8 mouse cellular contexts compared by ENCODE assay signal in genomic region chr1:120264861-120265686, GRCm38 (mm10). TPM values are rescaled to one million over a fixed set of nuclear protein-coding genes. Genes with fewer than 3 reads are reported as not detected.
DNase-seq lines count a peak whose midpoint lies in the region; ATAC-seq and TF ChIP-seq lines count a peak whose summit lies in the region.

No protein-coding gene starts in this region.

- 2% methylated on average over 40 of the region's 40 CpGs for WGBS in forebrain, embryonic 14.5 days
- under 1% methylated on average over 40 of the region's 40 CpGs for WGBS in liver, postnatal 0 days (ENCODE audit: insufficient replicate concordance)
- WGBS in neural tube, embryonic 13.5 days, result 2% methylated on average over 40 of the region's 40 CpGs

- peaks cover 5% of the 10 kb centered on the region for H3K4me1 ChIP-seq in ES-Bruce4 (ENCODE audit: control insufficient read depth, insufficient read depth, low read length)
- no peaks in the 10 kb centered on the region for H3K4me1 ChIP-seq in forebrain, embryonic 14.5 days (ENCODE audit: control insufficient read depth, insufficient read depth, low read length)
- H3K4me1 ChIP-seq in liver, postnatal 0 days (ENCODE audit: insufficient read depth), result peaks cover 90% of the 10 kb centered on the region
- peaks cover 16% of the 10 kb centered on the region; the same call in 1 of the 2 replicates for H3K4me1 ChIP-seq in neural tube, embryonic 13.5 days (replicated peaks)
- peaks cover 5% of the 10 kb centered on the region for H3K4me1 ChIP-seq in testis, adult 2 months (ENCODE audit: control insufficient read depth, insufficient read depth, low read length)

- H3K9me3 ChIP-seq in ES-Bruce4 (replicated peaks; ENCODE audit: control insufficient read depth, insufficient read depth, low read length, poor library complexity, severe bottlenecking), result no peaks in the 10 kb centered on the region
- no peaks in the 10 kb centered on the region for H3K9me3 ChIP-seq in forebrain, embryonic 14.5 days (replicated peaks; ENCODE audit: control insufficient read depth, low read length)
- H3K9me3 ChIP-seq in liver, postnatal 0 days (ENCODE audit: low read length), result no peaks in the 10 kb centered on the region
- H3K9me3 ChIP-seq in neural tube, embryonic 13.5 days, result no peaks in the 10 kb centered on the region

- no peaks in the 10 kb centered on the region for H3K36me3 ChIP-seq in ES-Bruce4 (ENCODE audit: control insufficient read depth, insufficient read depth, low read length, poor library complexity, severe bottlenecking)
- H3K36me3 ChIP-seq in forebrain, embryonic 14.5 days (ENCODE audit: control insufficient read depth, insufficient read depth, low read length), result no peaks in the 10 kb centered on the region
- peaks cover 3% of the 10 kb centered on the region; the same call in 1 of the 2 replicates for H3K36me3 ChIP-seq in liver, postnatal 0 days (replicated peaks; ENCODE audit: insufficient read depth, low read length)
- H3K36me3 ChIP-seq in neural tube, embryonic 13.5 days, result no peaks in the 10 kb centered on the region
- no peaks in the 10 kb centered on the region for H3K36me3 ChIP-seq in testis, adult 2 months (ENCODE audit: control insufficient read depth, insufficient read depth, low read length)

- DNase-seq in cerebellum, adult 11 months, result peak; percentile 22
- DNase-seq in forebrain, embryonic 14.5 days (ENCODE audit: low spot score), result peak; percentile 81
- DNase-seq in heart, postnatal 14 days, result peak; percentile 91 to 92
- DNase-seq in layer of hippocampus, adult 11-12 months (ENCODE audit: low spot score), result peak; percentile 73
- peak; percentile 94 for DNase-seq in liver, postnatal 0 days

- no peak overlapping the region for H3K27ac ChIP-seq in ES-Bruce4 (ENCODE audit: insufficient read depth, low read length)
- H3K27ac ChIP-seq in forebrain, embryonic 14.5 days (ENCODE audit: low read depth, low read length), result no peak overlapping the region
- H3K27ac ChIP-seq in liver, postnatal 0 days (ENCODE audit: low read depth), result peak overlapping the region; percentile 95
- no peak overlapping the region for H3K27ac ChIP-seq in neural tube, embryonic 13.5 days (replicated peaks)
- 0 out of 2 replicates have a peak overlapping the region, but pooled peaks have one; percentile 15 for H3K27ac ChIP-seq in testis, adult 2 months (ENCODE audit: control insufficient read depth, insufficient read depth, low read depth, low read length)

- peak overlapping the region; percentile 72 for H3K4me3 ChIP-seq in ES-Bruce4 (ENCODE audit: low read depth, low read length)
- H3K4me3 ChIP-seq in forebrain, embryonic 14.5 days (ENCODE audit: low read depth, low read length), result peak overlapping the region; percentile 43
- peak overlapping the region; percentile 65 for H3K4me3 ChIP-seq in liver, postnatal 0 days (ENCODE audit: low read depth, low read length)
- H3K4me3 ChIP-seq in neural tube, embryonic 13.5 days, result peak overlapping the region; percentile 44
- H3K4me3 ChIP-seq in testis, adult 2 months (ENCODE audit: control insufficient read depth, low read depth, low read length), result peak overlapping the region; percentile 77

- peak; percentile 90 for ATAC-seq in forebrain, embryonic 14.5 days
- peak; percentile 93 for ATAC-seq in liver, postnatal 0 days
- peak; percentile 90 for ATAC-seq in neural tube, embryonic 13.5 days (ENCODE audit: low read depth)

- H3K9ac ChIP-seq in ES-Bruce4 (ENCODE audit: low read depth, poor library complexity, severe bottlenecking), result peak overlapping the region; percentile 48
- H3K9ac ChIP-seq in forebrain, embryonic 14.5 days (ENCODE audit: low read length), result peak overlapping the region; percentile 54
- H3K9ac ChIP-seq in liver, postnatal 0 days (replicated peaks), result peak overlapping the region; percentile 79
- H3K9ac ChIP-seq in neural tube, embryonic 13.5 days, result peak overlapping the region; percentile 53

- intact Hi-C loops in heart, postnatal 14 days (cut with DNase I), result no loop called here

- H3K4me2 ChIP-seq in forebrain, embryonic 14.5 days (ENCODE audit: low read length), result peak overlapping the region; percentile 98
- H3K4me2 ChIP-seq in liver, postnatal 0 days (ENCODE audit: low read depth, low read length), result peak overlapping the region; percentile 97
- H3K4me2 ChIP-seq in neural tube, embryonic 13.5 days, result peak overlapping the region; percentile 95

- no peak for TF ChIP-seq EP300 in ES-Bruce4 (IDR thresholded peaks at IDR 0.05; ENCODE audit: insufficient read depth, low read depth, low read length)
- TF ChIP-seq EP300 in liver, postnatal 0 days (IDR thresholded peaks at IDR 0.05; ENCODE audit: low read depth), result peak; percentile 51; the same call in 1 of the 2 replicates

- no peak for TF ChIP-seq CTCF in ES-Bruce4 (IDR thresholded peaks at IDR 0.05; ENCODE audit: low read depth, low read length)
- TF ChIP-seq CTCF in liver, postnatal 0 days (IDR thresholded peaks at IDR 0.05; ENCODE audit: low read depth), result peak; percentile 35
- TF ChIP-seq CTCF in testis, adult 2 months (IDR thresholded peaks at IDR 0.05; ENCODE audit: control insufficient read depth, insufficient read depth, insufficient replicate concordance, low read depth, low read length), result 0 out of 2 replicates have a peak, but pooled peaks have one; percentile 8

- no peak for TF ChIP-seq POLR2A in ES-Bruce4 (IDR thresholded peaks at IDR 0.05; ENCODE audit: insufficient read depth, low read length)
- TF ChIP-seq POLR2A in testis, adult 2 months (IDR thresholded peaks at IDR 0.05; ENCODE audit: control insufficient read depth, low read depth, low read length), result no peak

- H3K27me3 ChIP-seq in ES-Bruce4 (ENCODE audit: control insufficient read depth, insufficient read depth, low read length, poor library complexity, severe bottlenecking), result no peaks in the 10 kb centered on the region
- no peaks in the 10 kb centered on the region for H3K27me3 ChIP-seq in forebrain, embryonic 14.5 days (replicated peaks; ENCODE audit: control insufficient read depth, insufficient read depth, low read length)
- no peaks in the 10 kb centered on the region for H3K27me3 ChIP-seq in liver, postnatal 0 days (ENCODE audit: insufficient read depth, low read length)
- H3K27me3 ChIP-seq in neural tube, embryonic 13.5 days, result peaks cover 30% of the 10 kb centered on the region
- no peaks in the 10 kb centered on the region for H3K27me3 ChIP-seq in testis, adult 2 months (ENCODE audit: control insufficient read depth, insufficient read depth, low read length)

RNA-seq across cellular contexts. Expression of gene Steap3, which starts 7.4 kb away (rescaled TPM):
- 9.4 and 11.0 TPM in 2 replicates for polyA plus RNA-seq in ES-Bruce4 (2011; ENCODE audit: insufficient read depth, insufficient read length, low read depth, missing spikeins)
- 2.1 and 3.1 TPM in 2 replicates for polyA plus RNA-seq in forebrain, embryonic 14.5 days (2014; fragmentation: Nextera tagmentation; extraction: Ambion mirVana)
- total RNA-seq in heart, postnatal 14 days (2021), result 10 to 100 TPM; 29.6 to 32.7 TPM
- polyA plus RNA-seq in liver, postnatal 0 days (2015; fragmentation: Nextera tagmentation; extraction: Ambion mirVana), result 27.2 TPM in 2 replicates
- 2.6 and 3.8 TPM in 2 replicates for polyA plus RNA-seq in neural tube, embryonic 13.5 days (2015; fragmentation: Nextera tagmentation; extraction: Ambion mirVana)
- 2.8 and 3.3 TPM in 2 replicates for polyA plus RNA-seq in testis, adult 2 months (2012; rRNA removed)

Comparison
In these comparisons a context has a peak if more than half of its experiments do, and no peak if none do; other contexts are left out.
1. H3K27ac ChIP-seq: peak in liver, postnatal 0 days (single experiment) and testis, adult 2 months (single experiment); none in ES-Bruce4 (single experiment), forebrain, embryonic 14.5 days (single experiment) and neural tube, embryonic 13.5 days (single experiment).
2. DNase-seq: peak in every context shown above with its lines; median percentile 94 in liver, postnatal 0 days; 92 in heart, postnatal 14 days; 81 in forebrain, embryonic 14.5 days; 73 in layer of hippocampus, adult 11-12 months; 22 in cerebellum, adult 11 months.
3. Peak in every context shown above with its lines, with median percentiles within 50 percentile points of each other: H3K4me3 ChIP-seq, H3K9ac ChIP-seq, ATAC-seq and H3K4me2 ChIP-seq.